ENCODE assay signal across 9 mouse cellular contexts in the genomic region with DNA sequence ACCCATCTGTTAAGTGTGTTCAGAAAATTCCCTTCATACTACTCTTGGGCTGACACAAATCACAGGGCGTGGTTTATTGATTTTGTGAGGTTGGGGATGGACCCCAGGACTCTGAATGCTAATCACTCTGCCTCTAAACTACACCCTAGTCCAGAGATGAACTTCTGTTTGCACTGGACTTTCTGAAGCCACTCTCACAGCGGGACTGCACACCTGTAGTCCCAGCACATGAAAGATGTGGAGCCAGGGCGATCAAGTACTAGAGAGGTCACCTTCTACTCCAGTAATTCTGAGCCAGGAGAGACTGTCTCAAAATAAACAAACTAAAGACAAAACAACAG. TPM values are rescaled to one million over a fixed set of nuclear protein-coding genes. Genes with fewer than 3 reads are reported as not detected.
A peak's percentile ranks its signal among the peaks of the same experiment; 100 is the strongest.
DNase-seq lines count a peak whose midpoint lies in the region; ATAC-seq and TF ChIP-seq lines count a peak whose summit lies in the region.
"Had no signal": no experiment of that assay in that cellular context is flagged by ENCODE, and none has a peak within 500 bp of the region (broad histone marks: within the 10 kb centered on the region; RNA-seq: fewer than 3 reads in every experiment).

No protein-coding gene starts in this region.

- no peak for TF ChIP-seq CTCF in bone marrow macrophage, adult 2 months (IDR thresholded peaks at IDR 0.05; ENCODE audit: low read depth, low read length)
- no peak for TF ChIP-seq CTCF in cerebellum, adult 2 months (IDR thresholded peaks at IDR 0.05; ENCODE audit: borderline replicate concordance, insufficient read depth, low read depth, low read length)

- TF ChIP-seq POLR2A in bone marrow macrophage, adult 2 months (IDR thresholded peaks at IDR 0.05; ENCODE audit: borderline replicate concordance, low read depth, low read length) = no peak
- no peak for TF ChIP-seq POLR2A in cerebellum, adult 2 months (IDR thresholded peaks at IDR 0.05; ENCODE audit: borderline replicate concordance, insufficient read depth, low read length)

- H3K27me3 ChIP-seq in heart, embryonic 16.5 days (ENCODE audit: control insufficient read depth, insufficient read depth, low read length) = no peaks in the 10 kb centered on the region
- no peaks in the 10 kb centered on the region; the same call in 1 of the 2 replicates for H3K27me3 ChIP-seq in hindbrain, embryonic 16.5 days (replicated peaks; ENCODE audit: control insufficient read depth, insufficient read depth, low read length)
- H3K27me3 ChIP-seq in midbrain, embryonic 15.5 days (replicated peaks) = 0 out of 2 replicates have a peak, but pooled peaks cover 3% of the 10 kb centered on the region
- H3K27me3 ChIP-seq in cerebellum, adult 2 months (ENCODE audit: control insufficient read depth, insufficient read depth, low read length) = no peaks in the 10 kb centered on the region

- H3K4me1 ChIP-seq in heart, embryonic 16.5 days (ENCODE audit: control insufficient read depth, insufficient read depth, low read length) = peaks cover 31% of the 10 kb centered on the region
- peaks cover 17% of the 10 kb centered on the region for H3K4me1 ChIP-seq in bone marrow macrophage, adult 2 months (ENCODE audit: control insufficient read depth, insufficient read depth, low read length)
- H3K4me1 ChIP-seq in hindbrain, embryonic 16.5 days (ENCODE audit: control insufficient read depth, insufficient read depth, low read depth, low read length) = peaks cover 13% of the 10 kb centered on the region
- peaks cover 15% of the 10 kb centered on the region for H3K4me1 ChIP-seq in midbrain, embryonic 15.5 days
- peaks cover 17% of the 10 kb centered on the region for H3K4me1 ChIP-seq in cerebellum, adult 2 months (ENCODE audit: control insufficient read depth, insufficient read depth, low read length)

- H3K9ac ChIP-seq in heart, embryonic 16.5 days (ENCODE audit: low read length) = peak overlapping the region; percentile 96
- no peak overlapping the region for H3K9ac ChIP-seq in hindbrain, embryonic 16.5 days (ENCODE audit: low read depth, low read length)
- H3K9ac ChIP-seq in midbrain, embryonic 15.5 days = no peak overlapping the region

- no peak for ATAC-seq in heart, embryonic 16.5 days (replicated peaks; ENCODE audit: extremely low read depth, insufficient read depth, low FRiP score)
- no peak for ATAC-seq in hindbrain, embryonic 16.5 days
- no peak for ATAC-seq in midbrain, embryonic 15.5 days (replicated peaks)

- no peak for DNase-seq in heart, adult 9 months (ENCODE audit: low spot score in 2 of 2)
- no peak for DNase-seq in cerebellum, adult 2 months
- no peak for DNase-seq in thymus, adult 18-20 months
- no peak for DNase-seq in cerebellum, adult 11 months

- 57% methylated on average over 3 of the region's 3 CpGs for WGBS in heart, embryonic 16.5 days
- 58% methylated on average over 3 of the region's 3 CpGs for WGBS in hindbrain, embryonic 16.5 days
- WGBS in midbrain, embryonic 15.5 days = 49% methylated on average over 3 of the region's 3 CpGs
- 67% methylated on average over 3 of the region's 3 CpGs for WGBS in cerebellum, adult 2 months

- H3K9me3 ChIP-seq in heart, embryonic 16.5 days (replicated peaks; ENCODE audit: control insufficient read depth, low read length) = no peaks in the 10 kb centered on the region
- H3K9me3 ChIP-seq in hindbrain, embryonic 16.5 days (ENCODE audit: control insufficient read depth, low read length) = no peaks in the 10 kb centered on the region
- H3K9me3 ChIP-seq in midbrain, embryonic 15.5 days = no peaks in the 10 kb centered on the region

- peaks cover 17% of the 10 kb centered on the region for H3K36me3 ChIP-seq in heart, embryonic 16.5 days (ENCODE audit: control insufficient read depth, insufficient read depth)
- H3K36me3 ChIP-seq in hindbrain, embryonic 16.5 days (ENCODE audit: control insufficient read depth, insufficient read depth, low read length) = no peaks in the 10 kb centered on the region
- H3K36me3 ChIP-seq in midbrain, embryonic 15.5 days (replicated peaks) = no peaks in the 10 kb centered on the region

- H3K4me2 ChIP-seq in heart, embryonic 16.5 days (ENCODE audit: low read depth, low read length) = peak overlapping the region; percentile 77
- peak overlapping the region; percentile 77 for H3K4me2 ChIP-seq in hindbrain, embryonic 16.5 days (ENCODE audit: low read length)
- H3K4me2 ChIP-seq in midbrain, embryonic 15.5 days = peak overlapping the region; percentile 92

- H3K27ac ChIP-seq in heart, embryonic 16.5 days (ENCODE audit: low read length) = peak overlapping the region; percentile 97
- H3K27ac ChIP-seq in bone marrow macrophage, adult 2 months (ENCODE audit: insufficient read depth, low read depth, low read length) = no peak overlapping the region
- no peak overlapping the region for H3K27ac ChIP-seq in hindbrain, embryonic 16.5 days (ENCODE audit: low read depth, low read length)
- no peak overlapping the region for H3K27ac ChIP-seq in midbrain, embryonic 15.5 days
- H3K27ac ChIP-seq in cerebellum, adult 2 months (ENCODE audit: insufficient read depth, low read length) = no peak overlapping the region

- peak overlapping the region; percentile 90 for H3K4me3 ChIP-seq in heart, embryonic 16.5 days (ENCODE audit: low read length)
- H3K4me3 ChIP-seq in bone marrow macrophage, adult 2 months (ENCODE audit: insufficient read depth, low read length) = peak overlapping the region; percentile 86
- peak overlapping the region; percentile 70 for H3K4me3 ChIP-seq in hindbrain, embryonic 16.5 days (ENCODE audit: low read length)
- peak overlapping the region; percentile 61 for H3K4me3 ChIP-seq in midbrain, embryonic 15.5 days
- H3K4me3 ChIP-seq in cerebellum, adult 2 months (replicated peaks; ENCODE audit: insufficient read depth, low read depth, low read length) = no peak overlapping the region

RNA-seq across cellular contexts. Expression of gene Kank2, which starts 0.4 kb away (rescaled TPM):
- 16.6 and 21.8 TPM in 2 replicates for polyA plus RNA-seq in heart, embryonic 16.5 days (2015; fragmentation: Nextera tagmentation; extraction: Ambion mirVana)
- polyA plus RNA-seq in bone marrow macrophage, adult 2 months (2012; ENCODE audit: insufficient read depth, insufficient read length, missing spikeins) = 12.2 and 12.3 TPM in 2 replicates
- polyA plus RNA-seq in hindbrain, embryonic 16.5 days (2015; fragmentation: Nextera tagmentation; extraction: Ambion mirVana) = 3.9 and 4.7 TPM in 2 replicates
- 5.8 TPM in 2 replicates for polyA plus RNA-seq in midbrain, embryonic 15.5 days (2015; fragmentation: Nextera tagmentation; extraction: Ambion mirVana)
- polyA plus RNA-seq in cerebellum, adult 2 months (2012; rRNA removed) = 44.7 and 50.6 TPM in 2 replicates

RNA-seq across cellular contexts. Expression of gene Angptl8, which starts 36.3 kb away (rescaled TPM):
- polyA plus RNA-seq in heart, embryonic 16.5 days (2015; fragmentation: Nextera tagmentation; extraction: Ambion mirVana) = 1.7 and 2.4 TPM in 2 replicates
- polyA plus RNA-seq in bone marrow macrophage, adult 2 months (2012; ENCODE audit: insufficient read depth, insufficient read length, missing spikeins) = not detected in 2 replicates
- polyA plus RNA-seq in hindbrain, embryonic 16.5 days (2015; fragmentation: Nextera tagmentation; extraction: Ambion mirVana) = 0.25 and 0.66 TPM in 2 replicates
- polyA plus RNA-seq in midbrain, embryonic 15.5 days (2015; fragmentation: Nextera tagmentation; extraction: Ambion mirVana) = 0.61 and 0.74 TPM in 2 replicates
- polyA plus RNA-seq in cerebellum, adult 2 months (2012; rRNA removed) = not detected in 2 replicates
- polyA plus RNA-seq: testis, adult 2 months had no signal

RNA-seq across cellular contexts. Expression of gene Spc24, which starts 38.9 kb away (rescaled TPM):
- polyA plus RNA-seq in heart, embryonic 16.5 days (2015; fragmentation: Nextera tagmentation; extraction: Ambion mirVana) = 91.4 and 93.2 TPM in 2 replicates
- 16.6 and 23.2 TPM in 2 replicates for polyA plus RNA-seq in bone marrow macrophage, adult 2 months (2012; ENCODE audit: insufficient read depth, insufficient read length, missing spikeins)
- polyA plus RNA-seq in hindbrain, embryonic 16.5 days (2015; fragmentation: Nextera tagmentation; extraction: Ambion mirVana) = 21.2 and 26.0 TPM in 2 replicates
- polyA plus RNA-seq in midbrain, embryonic 15.5 days (2015; fragmentation: Nextera tagmentation; extraction: Ambion mirVana) = 15.7 and 17.8 TPM in 2 replicates
- polyA plus RNA-seq in cerebellum, adult 2 months (2012; rRNA removed) = 3.8 TPM in 2 replicates

RNA-seq across cellular contexts. Expression of gene Dock6, which starts 53.5 kb away (rescaled TPM):
- 45.2 and 46.2 TPM in 2 replicates for polyA plus RNA-seq in heart, embryonic 16.5 days (2015; fragmentation: Nextera tagmentation; extraction: Ambion mirVana)
- 8.7 and 16.2 TPM in 2 replicates for polyA plus RNA-seq in bone marrow macrophage, adult 2 months (2012; ENCODE audit: insufficient read depth, insufficient read length, missing spikeins)
- 16.0 and 17.3 TPM in 2 replicates for polyA plus RNA-seq in hindbrain, embryonic 16.5 days (2015; fragmentation: Nextera tagmentation; extraction: Ambion mirVana)
- polyA plus RNA-seq in midbrain, embryonic 15.5 days (2015; fragmentation: Nextera tagmentation; extraction: Ambion mirVana) = 19.2 and 20.4 TPM in 2 replicates
- 39.3 and 41.4 TPM in 2 replicates for polyA plus RNA-seq in cerebellum, adult 2 months (2012; rRNA removed)
